Mouse (Mus musculus) urinary bladder, postnatal 36 days (tissue): ENCODE results near the gene Cuedc1.

Source experiments
- DNase-seq, 2 experiments: peaks; one replicate each; pipeline ENCODE4 v3.0.0; 2022; ENCODE audit warnings: low spot score in 2 of 2, mixed read lengths in 1 of 2

The Cuedc1 gene

DNA sequence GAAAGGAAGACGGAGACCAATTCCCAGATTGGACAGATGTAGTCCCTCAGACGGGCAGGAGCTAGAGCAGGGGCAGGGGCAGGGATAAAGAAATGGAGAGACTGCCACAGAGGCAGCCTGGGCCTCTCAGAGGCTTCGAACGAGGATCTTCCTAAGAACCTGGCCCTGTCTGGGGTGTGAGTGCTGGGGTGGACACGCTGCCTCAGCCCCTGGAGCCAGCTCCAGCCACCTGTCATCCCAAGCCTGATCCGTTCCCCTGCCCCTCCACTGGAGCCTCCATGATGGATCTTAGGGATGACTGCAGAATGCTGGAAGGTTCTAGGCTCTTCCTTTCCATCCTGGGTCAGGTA lies 20.2 kb downstream of the Cuedc1 start:
- DNase-seq, result no peak

DNA sequence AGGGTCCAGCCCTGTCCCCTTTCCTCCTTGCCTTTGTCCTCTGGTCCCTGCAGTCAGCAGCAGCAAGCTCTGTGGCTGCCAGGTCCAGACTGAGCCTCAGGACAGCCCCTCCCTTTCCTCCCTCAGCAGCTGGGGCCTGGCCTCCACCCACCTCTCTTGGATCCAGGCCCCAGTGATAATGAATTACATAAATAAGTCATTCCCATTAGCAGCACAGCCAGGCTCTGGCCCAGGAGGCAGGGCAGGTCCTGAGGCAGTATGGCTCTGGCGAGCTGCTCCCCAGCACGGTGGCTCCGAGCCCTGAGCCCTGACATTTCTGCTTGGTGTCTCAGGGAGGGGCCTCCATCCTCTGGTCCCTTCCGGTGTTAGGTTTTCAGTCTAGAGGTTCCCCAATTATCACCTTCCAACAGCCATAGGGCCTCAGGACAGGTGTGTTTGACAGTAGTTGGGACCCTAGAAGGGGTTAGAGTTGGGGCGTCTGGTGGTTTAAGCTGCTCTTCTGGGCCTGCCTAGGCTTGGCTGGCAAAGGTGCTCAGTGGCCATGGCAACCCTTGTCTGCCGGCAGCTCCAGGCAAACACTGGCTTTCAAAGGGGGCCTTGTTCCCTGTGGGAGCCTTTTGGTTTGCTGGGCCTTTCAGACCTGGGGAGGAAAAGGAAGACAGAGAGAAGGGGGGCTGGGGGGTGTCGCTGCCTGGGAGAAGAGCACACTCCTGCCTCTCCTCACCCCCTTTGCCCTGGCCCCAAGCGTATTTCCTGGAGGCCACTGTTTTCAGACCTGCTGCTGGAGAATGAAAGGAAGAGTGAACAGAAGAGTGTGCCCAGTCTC lies 21.2 kb downstream of the Cuedc1 start:
- DNase-seq, result peak; percentile 60 to 80

DNA sequence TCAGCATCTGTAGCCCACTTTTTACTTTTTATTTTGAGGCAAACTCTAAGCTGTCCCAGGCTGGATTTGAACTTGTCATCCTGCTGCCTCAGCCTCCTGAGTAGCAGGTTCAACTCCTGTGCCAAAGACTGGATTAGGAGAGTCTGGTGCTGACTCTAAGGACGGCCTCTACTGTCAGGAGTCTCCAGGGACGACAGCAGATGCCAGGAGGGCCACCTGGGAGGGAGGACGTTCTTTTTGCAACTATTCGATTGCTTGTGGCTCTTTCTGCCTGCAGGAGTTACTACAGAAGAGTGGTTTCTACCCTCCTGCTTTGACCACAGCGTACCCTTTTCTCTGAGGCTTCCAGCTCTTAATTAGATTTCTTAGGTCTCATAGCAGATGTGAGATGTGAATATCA lies 24.7 kb downstream of the Cuedc1 start:
- no peak for DNase-seq

DNA sequence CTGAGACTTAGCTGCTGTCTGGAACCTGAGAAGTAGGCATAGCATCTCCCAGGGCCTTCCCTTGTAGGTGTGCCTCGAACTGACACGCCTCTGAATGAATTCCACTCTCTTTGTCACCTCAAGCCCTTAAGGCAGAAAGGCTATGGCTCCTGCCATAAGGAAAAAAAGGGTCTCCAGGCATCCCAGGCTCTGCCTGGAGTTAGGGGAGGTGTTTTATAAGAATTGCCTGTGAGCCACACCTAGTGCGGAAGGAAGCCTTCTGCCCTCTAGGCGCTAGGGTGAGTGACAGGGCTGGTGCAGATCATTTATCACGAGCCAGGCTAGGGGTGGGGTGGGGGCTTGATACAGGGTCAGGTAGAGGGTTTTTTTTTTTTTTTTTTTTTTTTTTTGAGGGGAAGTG lies 25.2 kb downstream of the Cuedc1 start:
- DNase-seq, result no peak

DNA sequence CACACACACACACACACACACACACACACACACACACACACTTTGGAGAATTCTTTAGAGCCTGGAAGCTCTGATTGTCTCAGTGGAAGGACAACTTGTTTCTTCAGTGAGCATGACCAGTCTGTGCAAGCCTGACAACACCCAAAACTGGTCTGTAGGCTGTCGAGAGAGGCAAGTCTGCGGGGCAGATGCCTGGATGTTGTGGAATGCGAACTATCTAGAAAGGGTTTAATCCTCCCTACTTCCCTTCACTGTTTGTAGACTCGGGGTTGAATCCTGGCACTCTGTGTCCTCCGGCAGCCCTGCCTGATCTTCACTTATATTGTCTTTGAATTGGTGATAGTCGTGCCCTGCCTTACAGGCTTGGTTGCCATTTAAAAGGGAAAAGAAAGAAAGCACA lies 25.9 kb downstream of the Cuedc1 start:
- DNase-seq, result no peak

GRCm38 (mm10) chr11:88125483-88125882 lies 27.6 kb downstream of the Cuedc1 start:
- no peak for DNase-seq

GRCm38 (mm10) chr11:88126306-88126793 lies 28.5 kb downstream of the Cuedc1 start:
- no peak for DNase-seq

DNA sequence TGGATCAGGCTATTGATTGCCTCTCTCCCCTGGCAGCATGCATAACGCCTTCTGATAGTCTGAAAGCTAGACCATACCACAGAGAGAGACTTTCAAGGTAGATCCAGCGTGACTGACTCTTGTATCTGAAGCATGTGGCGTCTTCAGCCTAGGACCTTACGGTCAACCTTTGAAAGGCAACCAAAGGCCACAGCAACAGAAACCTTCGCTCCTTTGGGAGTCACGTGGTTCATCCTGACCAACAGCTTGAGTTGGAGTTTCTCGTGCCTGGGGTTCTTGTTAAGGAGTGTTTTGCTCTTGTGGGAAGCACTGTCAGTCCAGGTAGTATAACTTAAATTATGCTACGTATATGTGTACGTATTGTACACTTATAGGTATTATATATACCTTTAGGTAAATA lies 30.6 kb downstream of the Cuedc1 start:
- DNase-seq, result no peak

DNA sequence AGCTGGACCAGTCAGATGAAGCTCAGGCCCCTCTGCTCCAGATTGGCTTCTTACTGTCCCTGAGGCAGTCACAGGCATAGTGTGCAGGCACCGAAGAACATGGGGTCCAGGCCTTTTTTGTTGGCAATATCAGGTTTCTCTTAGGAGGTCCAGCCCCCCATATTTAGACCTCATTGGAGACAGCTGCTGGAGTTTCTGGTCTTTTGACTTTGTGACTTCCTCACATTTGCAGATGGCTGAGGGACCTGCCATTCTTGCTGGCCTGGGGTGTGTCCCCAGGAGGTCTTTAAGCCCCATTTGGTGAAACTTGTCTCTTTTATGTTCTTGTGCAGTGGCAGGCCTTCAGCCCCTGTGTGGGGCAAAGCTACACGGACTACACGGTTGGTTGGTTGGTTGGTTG lies 31.4 kb downstream of the Cuedc1 start:
- DNase-seq, result no peak

DNA sequence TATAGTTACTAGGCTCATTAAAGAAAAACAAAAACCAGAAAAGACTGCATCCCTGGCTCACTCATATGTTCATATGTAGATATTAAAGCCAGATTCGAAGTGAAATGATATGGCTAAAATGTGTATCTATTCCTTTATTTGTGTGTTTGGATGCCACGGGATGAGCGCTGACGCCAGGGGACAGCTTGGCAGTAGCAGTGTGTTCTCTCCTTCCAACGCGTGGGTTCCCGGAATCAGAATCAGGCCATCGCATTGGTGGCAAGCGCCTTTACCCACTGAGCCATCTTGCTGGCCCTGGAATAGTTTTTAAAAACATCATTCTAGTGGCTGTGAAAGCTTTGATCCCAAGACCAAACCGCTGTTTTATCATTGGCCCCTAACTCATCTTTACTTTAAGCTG lies 32.1 kb downstream of the Cuedc1 start:
- DNase-seq, result no peak

- DNase-seq, result peak in 1 of 2 experiments; percentile 68
Measured at GRCm38 (mm10) chr11:88131847-88132246, 34.0 kb downstream of the Cuedc1 start.

DNA sequence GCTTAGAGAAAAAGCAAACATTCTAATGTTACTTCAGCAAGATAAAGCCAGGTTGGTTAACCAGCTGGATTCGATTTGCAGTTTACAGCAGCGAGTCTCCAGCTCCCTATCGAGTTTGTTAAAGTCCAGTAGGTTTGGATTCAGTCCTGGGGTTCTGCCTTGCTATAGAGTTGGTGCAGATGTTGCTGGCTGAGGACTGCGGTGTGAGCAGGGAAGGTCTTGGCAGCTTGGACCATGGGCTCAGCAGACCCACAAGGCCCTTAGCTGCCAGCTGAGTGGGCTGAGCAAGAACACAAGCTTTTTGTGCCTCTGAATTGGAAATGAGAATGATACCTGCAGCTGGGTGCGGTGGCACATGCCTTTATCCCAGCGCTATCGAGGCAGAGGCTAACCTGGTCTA lies 37.4 kb downstream of the Cuedc1 start:
- DNase-seq, result no peak

DNA sequence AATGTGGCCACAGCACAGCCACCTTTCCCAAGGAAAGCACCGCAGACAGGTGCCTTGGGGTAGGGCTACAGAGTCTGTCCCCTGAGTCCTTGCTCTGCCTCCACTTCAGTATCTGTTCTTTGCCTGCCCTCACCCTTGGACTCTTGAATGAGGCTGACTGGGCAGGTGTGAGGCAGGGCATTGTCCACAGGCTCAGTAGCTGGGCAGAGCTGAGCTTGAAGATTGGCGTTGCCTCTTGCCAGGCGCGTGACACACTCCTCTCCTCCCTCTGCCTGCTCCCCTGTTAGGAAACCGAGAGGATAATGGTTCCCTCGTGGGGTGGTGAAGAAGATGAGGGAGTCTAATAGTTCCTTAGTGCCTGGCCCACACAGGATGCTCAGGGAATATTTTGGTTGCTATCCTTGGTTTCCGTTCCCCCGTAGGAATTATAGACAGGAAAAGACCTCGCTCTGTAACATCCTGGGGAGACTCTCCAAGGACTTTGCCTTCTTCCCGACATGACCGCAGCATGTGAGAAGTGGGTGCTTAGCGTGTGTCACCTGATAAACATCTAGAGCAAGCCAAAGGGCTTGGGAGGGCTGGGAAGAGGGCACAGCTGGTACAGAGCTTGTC lies 40.1 kb downstream of the Cuedc1 start:
- no peak for DNase-seq

- no peak for DNase-seq
Measured at GRCm38 (mm10) chr11:88139256-88139861, 41.5 kb downstream of the Cuedc1 start.

DNA sequence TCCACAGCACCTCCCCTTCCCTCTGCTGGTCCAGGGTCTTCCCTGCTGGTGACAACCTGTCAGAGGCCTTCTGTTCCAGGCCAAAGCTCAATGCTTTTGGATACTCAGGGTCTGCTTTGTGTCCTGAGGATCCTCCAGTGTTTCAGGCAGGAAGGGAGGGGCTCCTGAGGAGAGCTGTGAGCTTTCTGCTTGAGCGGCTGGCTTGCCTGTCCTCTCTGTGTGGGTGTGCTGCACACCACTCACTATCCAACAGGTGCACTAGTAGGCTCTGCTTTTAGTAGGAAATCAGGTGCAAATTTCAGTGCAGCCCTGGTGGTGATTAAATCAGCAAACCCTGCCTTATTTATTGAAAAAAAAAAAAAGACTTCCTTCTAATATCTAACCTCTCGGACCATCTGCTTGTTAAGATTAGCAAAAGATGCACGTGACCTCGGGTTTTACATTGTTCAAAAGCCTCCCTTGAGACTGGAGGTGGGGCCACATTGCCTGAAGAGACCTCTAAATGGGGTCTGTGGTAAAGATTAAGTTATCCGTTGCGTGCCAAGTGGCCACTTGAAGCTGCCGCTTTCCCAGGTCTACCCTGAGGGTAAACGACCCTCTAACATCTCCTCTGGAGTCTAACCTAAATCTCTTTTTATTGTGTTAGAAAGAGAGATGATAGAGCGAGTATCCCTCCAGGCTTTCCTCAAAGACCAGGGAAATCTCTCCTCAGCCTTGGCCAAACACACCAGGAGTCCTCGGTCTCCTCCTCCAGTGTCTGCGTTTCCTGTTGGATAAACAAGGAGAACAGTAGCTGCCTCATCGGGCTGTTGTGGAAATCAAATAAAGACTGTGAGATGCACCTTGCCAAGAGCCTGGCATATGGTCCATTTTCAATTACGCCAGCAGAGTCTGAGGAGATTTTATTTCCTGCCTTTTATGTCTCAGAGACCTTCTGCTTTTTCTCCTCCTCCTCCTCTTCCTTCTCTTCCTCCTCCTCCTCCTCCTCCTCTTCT lies 42.5 kb downstream of the Cuedc1 start:
- no peak for DNase-seq

DNA sequence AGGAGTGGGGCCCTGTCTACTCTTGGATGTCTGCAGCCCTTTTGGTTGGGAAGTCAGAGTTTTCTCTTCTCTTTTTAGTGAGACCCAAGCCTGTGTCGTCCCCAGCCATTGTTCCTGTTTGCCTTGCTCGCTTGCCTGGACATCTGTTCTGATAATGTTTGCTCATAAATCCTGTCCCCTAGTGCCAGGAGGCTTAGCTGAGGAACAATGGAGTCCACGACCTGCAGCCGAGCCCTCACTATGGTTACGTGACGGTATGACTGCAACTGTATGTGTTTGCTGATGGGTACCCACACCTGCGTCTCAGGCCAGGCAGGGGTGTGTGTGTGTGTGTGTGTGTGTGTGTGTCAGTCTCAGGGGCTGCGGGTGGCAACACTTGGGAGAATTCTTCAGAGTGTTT lies 44.5 kb downstream of the Cuedc1 start:
- no peak for DNase-seq

GRCm38 (mm10) chr11:88144100-88144499 lies 46.2 kb downstream of the Cuedc1 start:
- no peak for DNase-seq

GRCm38 (mm10) chr11:88145214-88146006 lies 47.6 kb downstream of the Cuedc1 start:
- DNase-seq, result no peak

DNA sequence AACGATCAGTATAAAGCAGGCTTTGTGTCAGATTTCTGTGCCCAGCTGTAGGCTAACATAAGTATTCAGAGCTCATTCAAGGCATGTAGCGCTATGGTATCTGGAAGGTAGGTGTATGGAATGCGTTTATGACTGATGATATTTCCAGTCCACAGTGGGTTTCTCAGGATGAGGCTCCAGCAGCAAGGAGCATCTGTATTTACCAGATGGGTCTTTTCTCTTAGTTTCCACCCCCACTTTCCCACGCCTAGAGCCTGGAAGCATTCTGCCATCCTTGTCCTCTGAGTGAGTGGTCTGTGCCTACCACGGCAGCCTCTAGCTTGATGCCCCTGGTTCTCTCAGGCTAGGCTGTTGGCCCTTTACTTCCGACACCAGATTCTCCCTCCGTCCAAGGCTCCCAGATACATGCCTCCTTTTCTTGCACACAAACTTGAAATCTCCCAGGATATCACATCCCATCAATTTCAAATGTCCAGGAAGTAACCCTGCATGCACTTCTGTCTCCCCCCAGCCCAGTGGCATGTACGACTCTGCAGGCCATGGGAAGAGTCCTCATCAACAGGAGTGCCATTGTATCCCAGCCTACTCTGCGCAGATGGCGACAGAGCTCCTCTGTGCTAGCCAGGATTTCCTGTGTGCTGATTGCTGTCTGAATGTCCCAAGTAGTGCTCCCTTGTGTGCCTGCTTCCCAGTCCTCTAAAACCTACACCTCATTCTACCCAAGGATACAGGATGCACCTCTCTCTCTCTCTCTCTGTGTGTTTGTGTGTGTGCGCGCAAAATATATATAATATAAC lies 48.6 kb downstream of the Cuedc1 start:
- no peak for DNase-seq

DNA sequence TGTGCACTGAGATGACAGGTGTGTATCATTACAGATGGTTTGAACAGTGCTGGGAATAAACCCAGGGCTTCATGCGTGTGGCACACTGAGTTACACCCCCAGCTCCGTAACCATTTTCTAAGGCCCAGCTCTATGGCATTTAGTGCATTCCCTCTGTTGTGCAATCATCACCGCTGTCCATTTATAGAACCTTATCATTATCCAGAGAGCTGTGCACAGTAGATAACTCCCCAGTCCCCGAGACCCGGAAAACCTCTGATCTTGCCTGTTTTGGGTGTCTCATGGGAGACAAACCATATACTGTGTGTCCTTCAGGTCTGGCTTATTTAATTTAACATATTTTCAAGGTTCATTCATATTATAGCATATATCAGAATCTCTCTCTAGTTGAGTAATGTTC lies 49.5 kb downstream of the Cuedc1 start:
- DNase-seq, result no peak
